Mouse (Mus musculus) ES-E14 (cell line): ENCODE data around the gene Mfap3l.

Experiments
- CHD2 ChIP-seq: IDR thresholded peaks from 2 replicates; pipeline ENCODE4 v1.6.1; 2014; ENCODE audit warnings: mild to moderate bottlenecking, low read depth, low read length, inconsistent platforms
- HCFC1 ChIP-seq: IDR thresholded peaks from 2 replicates; pipeline ENCODE4 v1.6.1; 2012; ENCODE audit warnings: low read length, inconsistent platforms, borderline replicate concordance; ENCODE audit not compliant: insufficient read depth
- ZC3H11A ChIP-seq: IDR thresholded peaks from 2 replicates; pipeline ENCODE4 v1.6.1; 2012; ENCODE audit warnings: low read depth, mild to moderate bottlenecking, inconsistent platforms, low read length, borderline replicate concordance
- ZNF384 ChIP-seq: IDR thresholded peaks from 2 replicates; pipeline ENCODE4 v1.6.1; 2012; ENCODE audit warnings: low read depth, low read length, inconsistent platforms

GRCm38 (mm10) chr8:60718692-60719091 lies 86.1 kb downstream of the Mfap3l start:
- TF ChIP-seq HCFC1 (no peak), CHD2 (no peak), ZNF384 (no peak), ZC3H11A (no peak)
